Mouse (Mus musculus) stomach, embryonic 15.5 days (tissue): ENCODE measurements around the gene Ric1. TPM values are rescaled to one million over a fixed set of nuclear protein-coding genes. Genes with fewer than 3 reads are reported as not detected.

Source experiments
- ATAC-seq: fragments of 200-750 bp; cut with Nextera tagmentation; 2 replicates; pipeline ENCODE4 v1.8.0; 2017; ENCODE audit warnings: low read depth, moderate number of reproducible peaks, moderate TSS enrichment; ENCODE audit not compliant: insufficient read depth, low FRiP score
- H3K27ac ChIP-seq: fragments of 300-500 bp; sonication (generic); 2 replicates; pipeline ENCODE4 v1.5.1; 2015; ENCODE audit warnings: mild to moderate bottlenecking, inconsistent platforms
- H3K27me3 ChIP-seq: fragments of 300-500 bp; sonication (generic); replicated peaks from 2 replicates; pipeline ENCODE4 v1.6.1; 2015; ENCODE audit warnings: inconsistent platforms
- H3K36me3 ChIP-seq: fragments of 300-500 bp; sonication (generic); 2 replicates; pipeline ENCODE4 v1.6.1; 2015; ENCODE audit warnings: inconsistent platforms
- H3K4me1 ChIP-seq: fragments of 300-500 bp; sonication (generic); 2 replicates; pipeline ENCODE4 v1.6.1; 2015; ENCODE audit warnings: inconsistent platforms
- H3K4me2 ChIP-seq: fragments of 300-500 bp; sonication (generic); 2 replicates; pipeline ENCODE4 v1.6.1; 2015; ENCODE audit warnings: mild to moderate bottlenecking, inconsistent platforms
- H3K4me3 ChIP-seq: fragments of 300-500 bp; sonication (generic); replicated peaks from 2 replicates; pipeline ENCODE4 v1.5.1; 2015; ENCODE audit warnings: inconsistent platforms
- H3K9ac ChIP-seq: fragments of 300-500 bp; sonication (generic); 2 replicates; pipeline ENCODE4 v1.6.1; 2015; ENCODE audit warnings: inconsistent platforms
- H3K9me3 ChIP-seq: fragments of 300-500 bp; sonication (generic); 2 replicates; pipeline ENCODE4 v1.6.1; 2016; ENCODE audit warnings: inconsistent platforms
- WGBS: fragments of 180-500 bp; shearing (Covaris S2); methylation state at CpG from one replicate; pipeline ENCODE4 v1.1.7; 2015; 5-methylcytosine and 5-hydroxymethylcytosine counted together
- polyA plus RNA-seq: library from polyadenylated mRNA; unstranded; fragments of >200 nt; fragmentation: Nextera tagmentation; extraction: Ambion mirVana; gene quantifications from 2 replicates; pipeline ENCODE4 v1.2.1, GENCODE M21; 2015

Gene Ric1
- polyA plus RNA-seq, 1 experiment from 2014 or later = 14.3 TPM

GRCm38 (mm10) chr19:29486545-29487206, 35.4 kb upstream of the Ric1 start:
- Histone ChIP-seq H3K27me3 (no peaks in the 10 kb centered on the region), H3K4me1 (no peaks in the 10 kb centered on the region), H3K36me3 (no peaks in the 10 kb centered on the region), H3K4me3 (no peak overlapping the region), H3K27ac (no peak overlapping the region), H3K9ac (no peak overlapping the region), H3K9me3 (no peaks in the 10 kb centered on the region), H3K4me2 (no peak overlapping the region)
- WGBS = 85% methylated on average over 7 of the region's 7 CpGs
- ATAC-seq = no peak

DNA sequence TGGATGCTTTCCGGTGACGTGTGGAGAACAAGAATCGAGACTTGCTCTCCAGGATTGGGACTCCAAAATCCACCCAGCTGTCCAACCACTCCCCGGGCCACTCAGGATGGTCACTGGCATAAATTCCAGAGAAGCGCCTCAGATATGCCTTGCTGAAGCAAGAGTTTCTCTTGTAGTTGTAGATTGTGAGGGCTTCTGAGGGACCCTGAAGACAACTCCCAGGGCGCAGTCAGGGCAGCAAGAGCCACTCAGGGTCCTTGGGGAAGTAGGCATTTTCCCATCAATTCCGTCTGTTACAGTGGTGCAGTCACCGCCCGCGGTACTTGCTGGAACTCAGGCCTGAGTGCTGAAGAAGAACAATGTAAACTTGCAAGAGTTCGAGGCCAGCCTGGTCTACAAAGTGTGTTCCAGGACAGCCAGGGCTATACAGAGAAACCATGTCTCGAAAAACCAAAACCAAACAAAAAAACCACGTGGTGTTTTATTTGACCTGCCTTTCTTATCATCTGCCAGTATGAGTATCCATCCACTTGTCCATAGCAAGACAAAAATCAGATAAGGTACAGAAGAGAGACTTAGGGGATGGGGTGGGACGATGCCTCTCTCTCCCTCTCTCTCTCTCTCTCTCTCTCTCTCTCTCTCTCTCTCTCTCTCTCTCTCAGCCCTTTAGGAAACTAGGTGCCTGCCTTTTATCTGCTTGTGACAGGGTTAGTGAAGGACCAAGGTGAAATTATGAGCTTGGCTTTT, 34.6 kb upstream of the Ric1 start:
- Histone ChIP-seq H3K36me3 (no peaks in the 10 kb centered on the region), H3K9me3 (no peaks in the 10 kb centered on the region), H3K27ac (no peak overlapping the region), H3K4me1 (no peaks in the 10 kb centered on the region), H3K4me3 (no peak overlapping the region), H3K27me3 (no peaks in the 10 kb centered on the region), H3K9ac (no peak overlapping the region), H3K4me2 (no peak overlapping the region)
- 84% methylated on average over 14 of the region's 14 CpGs for WGBS
- no peak for ATAC-seq

DNA sequence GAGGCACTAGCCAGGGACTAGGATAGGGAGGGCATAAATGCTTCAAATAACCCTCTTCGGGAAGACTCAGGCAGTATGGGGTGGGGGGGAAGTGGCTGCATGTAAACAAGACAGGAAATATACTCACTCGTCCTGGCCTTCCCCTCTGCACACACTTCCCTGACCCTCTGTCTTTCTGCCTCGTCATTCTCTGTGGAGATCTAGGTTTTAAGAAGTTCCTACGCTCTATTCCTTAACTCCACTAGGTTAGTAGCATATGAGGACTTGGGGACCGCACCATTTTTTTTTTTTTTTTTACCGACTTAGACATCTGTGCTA, 34.0 kb upstream of the Ric1 start:
- WGBS = 46% methylated on average over 6 of the region's 6 CpGs
- H3K27ac ChIP-seq = no peak overlapping the region
- no peaks in the 10 kb centered on the region for H3K36me3 ChIP-seq
- H3K9me3 ChIP-seq = no peaks in the 10 kb centered on the region
- 0 out of 2 replicates have a peak overlapping the region, but pooled peaks have one; percentile 14 for H3K4me2 ChIP-seq
- no peaks in the 10 kb centered on the region for H3K4me1 ChIP-seq
- no peak overlapping the region for H3K9ac ChIP-seq
- no peak overlapping the region for H3K4me3 ChIP-seq
- H3K27me3 ChIP-seq = no peaks in the 10 kb centered on the region
- ATAC-seq = no peak

GRCm38 (mm10) chr19:29488420-29488819, 33.7 kb upstream of the Ric1 start:
- no peaks in the 10 kb centered on the region for H3K4me1 ChIP-seq
- no peaks in the 10 kb centered on the region for H3K36me3 ChIP-seq
- 46% methylated on average over 10 of the region's 10 CpGs for WGBS
- ATAC-seq = no peak
- no peak overlapping the region for H3K9ac ChIP-seq
- H3K4me2 ChIP-seq = 0 out of 2 replicates have a peak overlapping the region, but pooled peaks have one; percentile 14
- H3K27ac ChIP-seq = no peak overlapping the region
- no peak overlapping the region for H3K4me3 ChIP-seq
- H3K27me3 ChIP-seq = no peaks in the 10 kb centered on the region
- no peaks in the 10 kb centered on the region for H3K9me3 ChIP-seq

DNA sequence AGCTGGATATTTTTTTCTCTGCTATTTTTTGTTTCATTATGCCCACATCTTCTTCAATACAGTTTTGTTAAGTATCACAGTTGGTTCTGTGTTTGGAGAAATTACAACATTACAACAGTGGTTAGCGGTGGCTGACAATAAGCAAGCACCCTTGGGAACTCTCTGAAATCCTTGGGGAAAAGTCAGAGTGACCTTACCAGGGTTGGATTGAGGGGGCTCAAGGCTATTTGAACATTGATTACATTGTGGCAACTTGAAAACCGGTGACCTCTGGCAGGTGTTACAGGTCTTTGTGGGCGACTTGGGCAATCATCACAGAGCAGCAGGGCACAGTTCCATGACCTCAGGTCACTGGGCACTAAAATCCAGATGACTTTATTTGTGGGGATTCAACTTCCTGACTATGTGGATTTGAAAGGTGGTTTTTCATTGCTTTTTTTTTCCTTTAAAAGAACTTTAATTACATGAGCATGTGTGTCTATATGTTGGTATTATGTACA, 32.2 kb upstream of the Ric1 start:
- Histone ChIP-seq H3K27me3 (no peaks in the 10 kb centered on the region), H3K4me1 (no peaks in the 10 kb centered on the region), H3K9me3 (no peaks in the 10 kb centered on the region), H3K4me2 (no peak overlapping the region), H3K27ac (no peak overlapping the region), H3K4me3 (no peak overlapping the region), H3K9ac (no peak overlapping the region), H3K36me3 (no peaks in the 10 kb centered on the region)
- 71% methylated on average over 3 of the region's 3 CpGs for WGBS
- ATAC-seq = no peak

GRCm38 (mm10) chr19:29491467-29491866, 30.6 kb upstream of the Ric1 start:
- no peak for ATAC-seq
- WGBS = 76% methylated on average over 9 of the region's 9 CpGs
- Histone ChIP-seq H3K4me3 (no peak overlapping the region), H3K27me3 (no peaks in the 10 kb centered on the region), H3K27ac (no peak overlapping the region), H3K9ac (no peak overlapping the region), H3K36me3 (no peaks in the 10 kb centered on the region), H3K9me3 (no peaks in the 10 kb centered on the region), H3K4me2 (no peak overlapping the region), H3K4me1 (no peaks in the 10 kb centered on the region)

DNA sequence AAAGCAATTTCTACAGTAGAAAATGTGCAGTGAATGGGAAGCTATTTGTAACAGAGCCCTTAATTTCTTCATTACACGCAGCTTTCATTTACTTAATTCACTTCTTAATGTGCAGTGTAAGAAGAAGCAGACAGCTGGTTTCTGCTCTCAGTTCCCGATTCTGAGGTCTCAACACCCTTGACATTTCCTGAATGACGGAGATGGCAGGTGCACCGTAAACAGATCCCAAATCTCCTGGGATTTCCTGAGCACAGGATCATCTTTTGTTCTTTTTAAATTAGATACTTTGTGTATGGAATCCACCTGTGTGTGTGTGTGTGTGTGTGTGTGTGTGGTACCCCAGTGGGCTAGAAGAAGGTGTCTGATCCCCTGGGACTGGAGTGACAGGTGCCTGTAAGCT, 27.6 kb upstream of the Ric1 start:
- Histone ChIP-seq H3K4me1 (no peaks in the 10 kb centered on the region), H3K4me2 (no peak overlapping the region), H3K9me3 (no peaks in the 10 kb centered on the region), H3K4me3 (no peak overlapping the region), H3K27ac (no peak overlapping the region), H3K9ac (no peak overlapping the region), H3K36me3 (no peaks in the 10 kb centered on the region), H3K27me3 (no peaks in the 10 kb centered on the region)
- WGBS = 76% methylated on average over 4 of the region's 4 CpGs
- no peak for ATAC-seq

GRCm38 (mm10) chr19:29496001-29496597, 26.0 kb upstream of the Ric1 start:
- no peak for ATAC-seq
- no peak overlapping the region for H3K4me2 ChIP-seq
- H3K4me1 ChIP-seq = no peaks in the 10 kb centered on the region
- no peak overlapping the region for H3K27ac ChIP-seq
- no peaks in the 10 kb centered on the region for H3K36me3 ChIP-seq
- H3K9me3 ChIP-seq = no peaks in the 10 kb centered on the region
- no peak overlapping the region for H3K9ac ChIP-seq
- H3K27me3 ChIP-seq = no peaks in the 10 kb centered on the region
- no peak overlapping the region for H3K4me3 ChIP-seq
- 62% methylated on average over 6 of the region's 6 CpGs for WGBS

DNA sequence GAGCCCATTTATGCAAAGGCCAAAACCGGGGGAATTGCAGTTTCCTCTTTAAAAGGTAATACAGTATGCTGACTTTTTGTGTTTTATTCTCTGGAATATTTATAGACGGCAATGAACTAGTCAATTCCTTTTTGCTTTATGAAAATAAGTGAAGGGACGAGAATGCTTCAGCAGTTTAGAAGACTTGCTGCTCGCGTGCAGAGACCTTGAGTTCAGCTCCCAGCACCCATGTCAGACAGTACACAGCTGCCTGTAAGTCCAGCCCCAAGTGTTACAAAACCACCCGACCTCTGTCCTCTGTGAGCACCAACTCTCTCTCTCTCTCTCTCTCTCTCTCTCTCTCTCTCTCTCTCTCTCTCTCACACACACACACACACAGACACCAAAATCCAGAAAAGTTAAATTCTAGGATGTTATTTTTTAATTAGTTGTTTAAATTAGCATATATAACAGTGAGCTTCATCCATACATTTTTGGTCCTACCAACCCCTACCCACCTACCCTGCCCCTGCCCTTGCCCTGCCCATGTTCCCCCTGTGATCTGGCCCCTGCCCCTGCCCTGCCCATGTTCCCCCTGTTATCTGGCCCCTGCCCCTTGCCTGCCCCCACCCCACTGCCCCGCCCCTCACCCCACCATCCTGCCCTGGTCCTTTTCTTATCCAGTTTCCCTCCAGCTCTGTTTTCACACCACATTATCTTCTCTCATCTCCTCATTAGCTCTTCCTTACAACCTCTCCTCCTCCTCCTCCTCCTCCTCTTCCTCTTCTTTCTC, 25.1 kb upstream of the Ric1 start:
- no peak overlapping the region for H3K4me3 ChIP-seq
- ATAC-seq = no peak
- H3K27me3 ChIP-seq = no peaks in the 10 kb centered on the region
- no peak overlapping the region for H3K4me2 ChIP-seq
- no peaks in the 10 kb centered on the region for H3K4me1 ChIP-seq
- H3K36me3 ChIP-seq = no peaks in the 10 kb centered on the region
- no peak overlapping the region for H3K9ac ChIP-seq
- no peak overlapping the region for H3K27ac ChIP-seq
- WGBS = 68% methylated on average over 7 of the region's 7 CpGs
- no peaks in the 10 kb centered on the region for H3K9me3 ChIP-seq

DNA sequence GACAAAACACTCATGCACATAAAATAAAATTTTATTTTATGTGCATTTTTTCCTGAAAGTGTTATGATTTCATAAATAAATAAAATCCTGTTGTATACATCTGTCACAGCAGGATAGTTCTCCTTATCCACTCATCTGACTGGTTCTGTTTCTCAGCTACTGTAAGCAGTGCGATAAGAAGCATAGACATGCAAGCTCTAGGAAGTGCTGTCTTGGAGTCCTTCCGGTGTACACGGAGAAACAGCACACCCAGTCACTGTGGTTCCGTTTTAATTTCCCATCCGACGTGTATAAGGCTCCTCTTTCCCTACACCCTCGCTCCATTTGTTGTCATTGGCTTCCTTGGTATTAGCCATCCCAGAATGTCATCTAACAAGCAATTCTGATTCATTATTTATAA, 24.2 kb upstream of the Ric1 start:
- Histone ChIP-seq H3K36me3 (no peaks in the 10 kb centered on the region), H3K4me2 (no peak overlapping the region), H3K27me3 (no peaks in the 10 kb centered on the region), H3K9me3 (no peaks in the 10 kb centered on the region), H3K4me1 (no peaks in the 10 kb centered on the region), H3K27ac (no peak overlapping the region), H3K9ac (no peak overlapping the region), H3K4me3 (no peak overlapping the region)
- no peak for ATAC-seq
- 69% methylated on average over 7 of the region's 7 CpGs for WGBS

DNA sequence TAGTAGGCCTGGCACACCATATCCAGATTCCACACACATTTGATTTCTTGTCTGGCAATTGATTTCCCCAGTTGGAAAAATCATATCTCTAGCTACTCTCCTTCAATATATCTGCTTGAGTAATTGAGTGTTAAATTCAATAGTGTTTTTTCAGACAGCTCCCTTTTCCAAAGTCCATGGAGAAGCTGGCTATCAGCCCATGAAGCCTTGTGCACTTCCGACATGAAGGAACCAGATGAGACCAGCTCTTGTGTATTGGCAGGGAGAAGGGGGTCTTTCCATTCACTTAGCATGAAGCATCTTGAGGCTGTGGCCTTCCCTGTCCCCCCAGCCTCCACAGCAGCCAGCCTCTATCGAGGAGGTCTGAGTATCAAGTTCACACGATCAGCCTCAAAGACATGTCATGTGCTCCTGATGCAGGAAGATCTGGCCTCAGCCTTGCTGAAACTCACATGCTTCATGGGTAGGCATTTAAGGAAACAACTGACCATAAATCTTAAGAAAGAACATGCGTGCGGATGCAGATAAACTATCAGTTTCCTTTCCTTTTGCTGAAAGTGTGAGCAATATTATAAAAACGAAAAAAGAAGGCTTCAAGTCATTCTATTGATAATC, 23.1 kb upstream of the Ric1 start:
- no peak for ATAC-seq
- H3K4me2 ChIP-seq = no peak overlapping the region
- H3K36me3 ChIP-seq = no peaks in the 10 kb centered on the region
- WGBS = 77% methylated on average over 6 of the region's 6 CpGs
- H3K4me3 ChIP-seq = no peak overlapping the region
- H3K4me1 ChIP-seq = no peaks in the 10 kb centered on the region
- no peak overlapping the region for H3K9ac ChIP-seq
- H3K27me3 ChIP-seq = no peaks in the 10 kb centered on the region
- no peaks in the 10 kb centered on the region for H3K9me3 ChIP-seq
- no peak overlapping the region for H3K27ac ChIP-seq
